Mouse (Mus musculus): ENCODE data around the gene Slit3.
A peak's percentile ranks its signal among the peaks of the same experiment; 100 is the strongest.

Gene Slit3

GRCm38 (mm10) chr11:35203673-35204072 is 82.6 kb downstream of the Slit3 start:
- DNase-seq = no peak

- no peak for DNase-seq
Measured at GRCm38 (mm10) chr11:35204084-35204483, 83.1 kb downstream of the Slit3 start.

GRCm38 (mm10) chr11:35210728-35211682 is 90.0 kb downstream of the Slit3 start:
- DNase-seq = no peak

- DNase-seq = no peak
Measured at GRCm38 (mm10) chr11:35224025-35224424, 103.0 kb downstream of the Slit3 start.

- peak; percentile 90 for DNase-seq
Measured at GRCm38 (mm10) chr11:35231361-35232090, 110.5 kb downstream of the Slit3 start.

- DNase-seq = peak; percentile 60
Measured at GRCm38 (mm10) chr11:35232321-35232720, 111.3 kb downstream of the Slit3 start.

- no peak for DNase-seq
Measured at GRCm38 (mm10) chr11:35241379-35241778, 120.4 kb downstream of the Slit3 start.

- no peak for DNase-seq
Measured at GRCm38 (mm10) chr11:35243597-35243996, 122.6 kb downstream of the Slit3 start.

GRCm38 (mm10) chr11:35244526-35244925 is 123.5 kb downstream of the Slit3 start:
- DNase-seq = peak; percentile 67

- DNase-seq = no peak
Measured at GRCm38 (mm10) chr11:35246623-35247022, 125.6 kb downstream of the Slit3 start.

- no peak for DNase-seq
Measured at GRCm38 (mm10) chr11:35248088-35248487, 127.1 kb downstream of the Slit3 start.

GRCm38 (mm10) chr11:35250871-35251418 is 129.9 kb downstream of the Slit3 start:
- DNase-seq = no peak

GRCm38 (mm10) chr11:35251910-35252309 is 130.9 kb downstream of the Slit3 start:
- DNase-seq = no peak

GRCm38 (mm10) chr11:35257351-35257750 is 136.3 kb downstream of the Slit3 start:
- no peak for DNase-seq

GRCm38 (mm10) chr11:35261562-35262087 is 140.6 kb downstream of the Slit3 start:
- no peak for DNase-seq

GRCm38 (mm10) chr11:35262289-35262941 is 141.4 kb downstream of the Slit3 start:
- DNase-seq = no peak

- no peak for DNase-seq
Measured at GRCm38 (mm10) chr11:35264749-35265148, 143.7 kb downstream of the Slit3 start.

- DNase-seq = no peak
Measured at GRCm38 (mm10) chr11:35270396-35270795, 149.4 kb downstream of the Slit3 start.

GRCm38 (mm10) chr11:35273416-35273815 is 152.4 kb downstream of the Slit3 start:
- no peak for DNase-seq

- DNase-seq = no peak
Measured at GRCm38 (mm10) chr11:35274036-35274435, 153.0 kb downstream of the Slit3 start.

GRCm38 (mm10) chr11:35275300-35275699 is 154.3 kb downstream of the Slit3 start:
- DNase-seq = peak; percentile 79

- no peak for DNase-seq
Measured at GRCm38 (mm10) chr11:35276001-35276400, 155.0 kb downstream of the Slit3 start.
